Mouse (Mus musculus) embryonic facial prominence, embryonic 11.5 days (tissue): ENCODE measurements around the gene Aldh9a1. TPM values are rescaled to one million over a fixed set of nuclear protein-coding genes. Genes with fewer than 3 reads are reported as not detected.

Experiments
- ATAC-seq: fragments of 200-750 bp; cut with Nextera tagmentation; replicated peaks from 2 replicates; pipeline ENCODE4 v1.8.0; 2017; ENCODE audit warnings: low read depth; ENCODE audit not compliant: insufficient number of reproducible peaks, low FRiP score, low TSS enrichment
- DNase-seq: peaks from one replicate; pipeline ENCODE4 v3.0.0-alpha.2; 2015; ENCODE audit warnings: low spot score
- H3K27ac ChIP-seq: fragments of 300-500 bp; sonication (generic); replicated peaks from 2 replicates; pipeline ENCODE4 v1.5.1; 2014; ENCODE audit warnings: mild to moderate bottlenecking, low read depth, low read length, control low read depth
- H3K27me3 ChIP-seq: fragments of 300-500 bp; sonication (generic); 2 replicates; pipeline ENCODE4 v1.6.1; 2014; ENCODE audit warnings: mild to moderate bottlenecking, low read length, moderate library complexity, mixed read lengths; ENCODE audit not compliant: control insufficient read depth, insufficient read depth
- H3K36me3 ChIP-seq: fragments of 300-500 bp; sonication (generic); replicated peaks from 2 replicates; pipeline ENCODE4 v1.6.1; 2014; ENCODE audit warnings: low read depth, mild to moderate bottlenecking, low read length, moderate library complexity, mixed read lengths; ENCODE audit not compliant: control insufficient read depth, insufficient read depth
- H3K4me1 ChIP-seq: fragments of 300-500 bp; sonication (generic); 2 replicates; pipeline ENCODE4 v1.6.1; 2014; ENCODE audit warnings: low read length, mixed read lengths; ENCODE audit not compliant: control insufficient read depth, insufficient read depth
- H3K4me2 ChIP-seq: fragments of 300-500 bp; sonication (generic); 2 replicates; pipeline ENCODE4 v1.6.1; 2014; ENCODE audit warnings: low read depth, mild to moderate bottlenecking, control low read depth, low read length, moderate library complexity
- H3K4me3 ChIP-seq: fragments of 300-500 bp; sonication (generic); 2 replicates; pipeline ENCODE4 v1.5.1; 2014; ENCODE audit warnings: low read depth, low read length, control low read depth
- H3K9ac ChIP-seq: fragments of 300-500 bp; sonication (generic); replicated peaks from 2 replicates; pipeline ENCODE4 v1.6.1; 2014; ENCODE audit warnings: mild to moderate bottlenecking, control low read depth, low read length
- H3K9me3 ChIP-seq: fragments of 300-500 bp; sonication (generic); replicated peaks from 2 replicates; pipeline ENCODE4 v1.6.1; 2016; ENCODE audit warnings: mild to moderate bottlenecking, low read length, inconsistent platforms, mixed read lengths; ENCODE audit not compliant: control insufficient read depth
- WGBS: fragments of 180-500 bp; shearing (Covaris S2); extraction: QIAGEN DNeasy Blood & Tissue Kit; methylation state at CpG from one replicate; pipeline ENCODE4 v1.1.7; 2014; 5-methylcytosine and 5-hydroxymethylcytosine counted together
- polyA plus RNA-seq: library from polyadenylated mRNA; unstranded; fragments of >200 nt; fragmentation: Nextera tagmentation; extraction: Ambion mirVana; gene quantifications from 2 replicates; pipeline ENCODE4 v1.2.1, GENCODE M21; 2014

Gene Aldh9a1
- polyA plus RNA-seq, 1 experiment from 2014 or later = 46.7 TPM

DNA sequence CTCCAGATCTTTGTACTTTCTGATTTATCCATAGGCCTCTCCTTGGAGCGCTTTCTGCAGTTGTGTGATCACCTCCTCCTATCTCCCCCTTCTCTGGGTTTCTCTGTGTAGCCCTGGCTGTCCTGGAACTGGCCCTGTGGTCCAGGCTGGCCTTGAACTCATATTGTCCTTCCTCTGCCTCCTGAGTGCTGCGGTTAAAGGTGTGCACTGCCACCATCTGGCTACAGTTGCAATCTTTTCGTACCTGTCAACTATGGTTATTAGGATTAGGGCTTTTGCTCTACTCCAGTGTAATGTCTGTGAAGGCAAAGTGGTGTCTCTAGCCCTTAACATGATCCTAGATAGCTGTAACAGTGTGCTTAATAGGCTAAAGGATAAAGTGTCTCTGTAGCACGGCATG is 36.6 kb upstream of the Aldh9a1 start:
- Histone ChIP-seq H3K27me3 (no peaks in the 10 kb centered on the region), H3K27ac (no peak overlapping the region), H3K9me3 (no peaks in the 10 kb centered on the region), H3K4me2 (no peak overlapping the region), H3K36me3 (no peaks in the 10 kb centered on the region; the same call in 1 of the 2 replicates), H3K4me3 (no peak overlapping the region), H3K9ac (no peak overlapping the region), H3K4me1 (no peaks in the 10 kb centered on the region)
- no peak for DNase-seq
- WGBS = 88% methylated on average over 4 of the region's 4 CpGs
- no peak for ATAC-seq

DNA sequence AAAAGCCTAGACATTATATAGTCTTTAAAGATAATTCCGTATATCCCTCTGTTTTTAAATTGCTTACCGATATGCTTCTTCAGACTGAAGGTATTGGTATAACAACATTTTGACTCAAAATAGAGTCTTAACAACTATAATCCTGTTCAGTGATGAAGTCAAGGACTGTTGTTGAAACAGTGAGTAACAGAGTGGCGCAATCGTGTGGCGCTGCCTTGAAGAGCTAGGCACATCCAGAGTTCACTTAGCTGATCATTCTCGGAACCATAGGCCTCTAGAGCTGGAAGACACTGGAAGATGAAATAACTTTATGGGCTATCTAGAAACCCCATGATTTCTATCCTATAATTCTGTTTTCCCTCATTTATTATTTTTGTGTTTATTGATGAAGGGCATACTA is 28.1 kb upstream of the Aldh9a1 start:
- DNase-seq (no peak), ATAC-seq (no peak)
- no peaks in the 10 kb centered on the region for H3K4me1 ChIP-seq
- no peaks in the 10 kb centered on the region for H3K9me3 ChIP-seq
- H3K27ac ChIP-seq = no peak overlapping the region
- H3K4me2 ChIP-seq = no peak overlapping the region
- H3K9ac ChIP-seq = no peak overlapping the region
- H3K4me3 ChIP-seq = no peak overlapping the region
- WGBS = over 99% methylated on average over 6 of the region's 6 CpGs
- H3K36me3 ChIP-seq = peaks cover 2% of the 10 kb centered on the region
- no peaks in the 10 kb centered on the region for H3K27me3 ChIP-seq

DNA sequence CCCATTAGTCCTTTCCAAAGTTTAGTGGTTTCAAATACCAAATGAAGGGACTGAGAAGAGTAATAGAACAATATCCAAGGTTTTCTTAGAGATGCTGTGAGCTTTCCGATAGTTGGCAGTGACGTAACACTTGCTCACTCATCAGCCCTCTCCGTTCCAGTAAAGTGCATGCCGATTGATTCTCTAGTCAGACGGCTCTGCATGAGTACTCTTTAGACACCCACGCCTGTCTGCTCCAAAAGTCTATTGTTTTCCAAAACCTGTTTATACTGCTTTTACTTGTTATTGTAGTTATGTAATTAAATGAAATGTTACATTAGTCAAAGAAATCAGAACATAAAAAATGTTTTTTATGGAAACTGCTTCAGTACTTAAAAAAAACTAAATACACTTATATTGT is 21.0 kb upstream of the Aldh9a1 start:
- no peak overlapping the region for H3K4me3 ChIP-seq
- no peak for DNase-seq
- H3K9ac ChIP-seq = no peak overlapping the region
- peaks cover 3% of the 10 kb centered on the region for H3K36me3 ChIP-seq
- H3K27ac ChIP-seq = no peak overlapping the region
- ATAC-seq = no peak
- no peak overlapping the region for H3K4me2 ChIP-seq
- WGBS = 93% methylated on average over 6 of the region's 6 CpGs
- H3K9me3 ChIP-seq = no peaks in the 10 kb centered on the region
- no peaks in the 10 kb centered on the region for H3K27me3 ChIP-seq
- H3K4me1 ChIP-seq = no peaks in the 10 kb centered on the region

DNA sequence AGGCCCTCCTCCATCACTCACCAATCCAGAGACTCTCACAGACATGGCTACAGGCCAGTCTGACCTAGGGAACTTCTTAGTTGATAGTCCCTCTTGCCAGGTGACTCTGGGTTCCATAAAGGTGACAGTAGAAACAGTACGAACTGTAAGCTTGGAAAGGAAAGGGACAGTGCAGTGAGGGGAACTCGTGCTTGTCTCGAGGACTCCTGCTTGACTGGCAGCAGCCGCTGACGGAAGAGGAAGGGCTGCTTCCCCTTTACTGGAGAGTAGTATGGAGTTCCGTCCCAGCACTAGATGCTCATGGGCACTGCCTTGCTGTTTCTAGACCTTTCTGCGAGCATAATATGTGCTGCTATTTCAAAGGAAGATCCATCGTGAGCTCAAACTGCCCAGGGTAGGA is 18.7 kb upstream of the Aldh9a1 start:
- Histone ChIP-seq H3K4me3 (no peak overlapping the region), H3K4me1 (no peaks in the 10 kb centered on the region), H3K9ac (no peak overlapping the region), H3K9me3 (no peaks in the 10 kb centered on the region), H3K4me2 (no peak overlapping the region), H3K27me3 (no peaks in the 10 kb centered on the region), H3K27ac (no peak overlapping the region), H3K36me3 (peaks cover 3% of the 10 kb centered on the region)
- WGBS = 90% methylated on average over 8 of the region's 8 CpGs
- DNase-seq = no peak
- ATAC-seq = no peak

DNA sequence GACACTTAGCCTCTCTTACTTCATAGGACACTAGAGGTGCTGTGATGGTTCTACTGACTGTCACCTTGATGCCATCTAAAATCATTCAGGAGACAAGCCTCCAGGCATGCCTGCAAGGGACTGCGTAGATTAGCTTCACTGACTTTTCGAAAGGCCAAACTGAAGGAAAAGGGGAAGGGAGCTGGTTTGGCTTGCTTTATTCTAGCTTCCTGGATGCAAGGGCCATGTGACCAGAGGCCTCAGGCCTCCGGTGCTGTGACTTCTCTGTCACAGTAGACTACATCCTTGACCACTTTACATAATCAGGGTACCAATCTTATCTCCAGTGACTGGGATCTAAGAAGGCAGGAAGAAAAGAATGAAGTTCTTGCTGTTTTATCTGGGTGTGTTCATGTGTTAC is 13.4 kb upstream of the Aldh9a1 start:
- Histone ChIP-seq H3K36me3 (no peaks in the 10 kb centered on the region), H3K4me1 (no peaks in the 10 kb centered on the region), H3K9me3 (no peaks in the 10 kb centered on the region), H3K27ac (no peak overlapping the region), H3K4me2 (no peak overlapping the region), H3K4me3 (no peak overlapping the region), H3K27me3 (peaks cover 3% of the 10 kb centered on the region; the same call in 1 of the 2 replicates), H3K9ac (no peak overlapping the region)
- ATAC-seq (no peak), DNase-seq (no peak)
- WGBS = 91% methylated on average over 3 of the region's 3 CpGs

DNA sequence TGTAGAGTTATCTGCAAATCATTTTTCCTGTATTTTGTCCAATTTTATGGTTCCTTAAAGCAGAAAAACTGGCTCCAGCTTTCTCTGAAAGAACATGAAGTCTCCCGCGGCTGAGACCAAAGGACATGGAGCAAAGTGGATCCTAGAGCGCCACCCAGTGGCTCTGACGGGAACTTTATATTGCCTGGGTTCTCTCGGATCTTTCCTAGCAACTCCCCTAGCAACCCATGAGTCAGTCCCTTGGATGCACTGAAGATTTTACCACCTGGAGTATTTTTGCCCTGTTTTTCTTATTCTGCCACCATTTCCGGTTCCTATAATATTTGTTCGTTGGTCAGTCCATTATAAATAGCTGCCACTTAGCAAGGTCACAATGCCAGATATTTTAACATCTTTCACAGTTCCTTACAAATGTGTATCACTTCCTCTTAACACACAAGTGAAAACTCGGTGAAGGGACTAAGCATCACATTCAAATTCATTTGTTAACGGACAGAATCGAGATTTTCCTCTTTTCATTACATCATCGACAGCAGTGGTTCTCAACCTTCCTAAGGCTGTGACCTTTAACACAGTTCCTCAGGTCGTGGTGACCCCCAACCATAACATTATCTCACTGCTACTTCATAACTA is 12.2 kb upstream of the Aldh9a1 start:
- Histone ChIP-seq H3K4me2 (no peak overlapping the region), H3K27ac (no peak overlapping the region), H3K4me1 (no peaks in the 10 kb centered on the region), H3K9me3 (no peaks in the 10 kb centered on the region), H3K36me3 (no peaks in the 10 kb centered on the region), H3K9ac (no peak overlapping the region), H3K4me3 (no peak overlapping the region), H3K27me3 (peaks cover 3% of the 10 kb centered on the region; the same call in 1 of the 2 replicates)
- ATAC-seq (no peak), DNase-seq (peak; percentile 92)
- WGBS = 13% methylated on average over 12 of the region's 12 CpGs

DNA sequence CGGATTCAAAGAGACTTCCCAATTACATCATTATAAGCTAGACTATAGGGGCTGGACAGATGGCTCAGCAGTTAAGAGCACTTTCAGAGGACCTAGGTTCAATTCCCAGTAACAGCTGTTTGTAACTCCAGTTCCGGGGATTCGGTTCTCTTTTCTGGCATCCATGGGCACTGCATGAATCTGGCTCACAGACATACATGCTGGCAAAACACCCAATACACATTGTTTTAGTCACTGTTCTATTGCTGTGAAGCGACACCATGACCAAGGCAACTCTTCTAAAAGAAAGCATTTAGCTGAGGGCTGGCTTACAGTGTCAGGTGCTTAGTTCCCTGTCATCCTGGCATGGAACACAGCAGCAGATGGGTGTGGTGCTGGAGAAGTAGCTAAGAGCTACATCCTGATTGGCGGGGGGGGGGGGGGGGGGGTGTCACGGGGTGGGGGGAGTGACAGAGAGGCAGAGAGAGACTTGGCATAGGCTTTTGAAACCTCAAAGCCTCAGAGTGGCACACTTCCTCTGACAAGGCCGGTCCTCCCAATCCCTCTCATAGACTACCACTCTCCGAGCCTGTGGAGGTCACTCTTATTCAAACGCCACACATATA is 10.5 kb upstream of the Aldh9a1 start:
- Histone ChIP-seq H3K27ac (no peak overlapping the region), H3K27me3 (peaks cover 3% of the 10 kb centered on the region; the same call in 1 of the 2 replicates), H3K9ac (no peak overlapping the region), H3K4me2 (no peak overlapping the region), H3K4me3 (no peak overlapping the region), H3K36me3 (no peaks in the 10 kb centered on the region), H3K4me1 (no peaks in the 10 kb centered on the region), H3K9me3 (no peaks in the 10 kb centered on the region)
- 71% methylated on average over 8 of the region's 9 CpGs for WGBS
- ATAC-seq (no peak), DNase-seq (no peak)

DNA sequence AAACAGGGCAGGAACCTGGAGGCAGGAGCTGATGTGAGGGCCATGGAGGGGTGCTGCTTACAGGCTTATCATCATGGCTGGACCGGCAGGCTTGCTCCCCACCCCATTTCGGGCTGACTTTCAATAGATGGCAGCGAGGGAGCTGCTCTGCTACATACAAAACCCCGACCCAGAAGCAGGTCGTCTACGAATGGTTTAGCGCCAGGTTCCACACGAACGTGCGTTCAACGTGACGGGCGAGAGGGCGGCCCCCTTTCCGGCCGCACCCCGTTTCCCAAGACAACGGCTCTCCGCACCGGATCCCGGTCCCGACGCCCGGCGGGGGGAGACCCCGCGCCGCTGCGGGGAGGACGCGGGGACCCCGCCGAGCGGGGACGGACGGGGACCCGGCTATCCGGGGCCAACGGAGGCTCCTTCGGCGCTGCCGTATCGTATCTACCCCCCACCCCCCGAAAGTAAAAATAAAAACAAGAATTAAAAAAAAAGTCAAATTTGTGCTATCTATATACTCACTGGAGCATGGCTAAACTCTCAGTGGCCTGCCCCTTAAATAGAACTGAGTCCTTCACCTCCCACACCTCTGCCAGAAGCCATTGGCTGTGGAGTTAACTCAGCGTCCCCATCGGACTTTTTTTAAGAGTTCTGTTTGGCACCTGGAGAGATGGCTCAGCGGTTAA is 9.5 kb upstream of the Aldh9a1 start:
- H3K36me3 ChIP-seq = no peaks in the 10 kb centered on the region
- 0 out of 2 replicates have a peak, but pooled peaks have one; percentile 55 for ATAC-seq
- H3K4me3 ChIP-seq = peak overlapping the region; percentile 39
- no peak overlapping the region for H3K27ac ChIP-seq
- H3K9ac ChIP-seq = peak overlapping the region; percentile 47
- peaks cover 3% of the 10 kb centered on the region; the same call in 1 of the 2 replicates for H3K27me3 ChIP-seq
- H3K4me1 ChIP-seq = no peaks in the 10 kb centered on the region
- peak overlapping the region; percentile 79 for H3K4me2 ChIP-seq
- WGBS = 2% methylated on average over 47 of the region's 47 CpGs
- peak; percentile 16 for DNase-seq
- no peaks in the 10 kb centered on the region for H3K9me3 ChIP-seq
